Mouse (Mus musculus) mesoderm, embryonic 11.5 days (tissue): ENCODE results near the gene Urgcp.
"Not testable (repeated sequence)": the region's sequence is repeated elsewhere in the genome, so short reads cannot be mapped to it uniquely, and the experiment has no call there.

ENCODE experiments used
- DNase-seq: peaks from one replicate; pipeline ENCODE4 v3.0.0-alpha.2; 2012; ENCODE audit warnings: low read depth, low spot score

Urgcp gene

DNA sequence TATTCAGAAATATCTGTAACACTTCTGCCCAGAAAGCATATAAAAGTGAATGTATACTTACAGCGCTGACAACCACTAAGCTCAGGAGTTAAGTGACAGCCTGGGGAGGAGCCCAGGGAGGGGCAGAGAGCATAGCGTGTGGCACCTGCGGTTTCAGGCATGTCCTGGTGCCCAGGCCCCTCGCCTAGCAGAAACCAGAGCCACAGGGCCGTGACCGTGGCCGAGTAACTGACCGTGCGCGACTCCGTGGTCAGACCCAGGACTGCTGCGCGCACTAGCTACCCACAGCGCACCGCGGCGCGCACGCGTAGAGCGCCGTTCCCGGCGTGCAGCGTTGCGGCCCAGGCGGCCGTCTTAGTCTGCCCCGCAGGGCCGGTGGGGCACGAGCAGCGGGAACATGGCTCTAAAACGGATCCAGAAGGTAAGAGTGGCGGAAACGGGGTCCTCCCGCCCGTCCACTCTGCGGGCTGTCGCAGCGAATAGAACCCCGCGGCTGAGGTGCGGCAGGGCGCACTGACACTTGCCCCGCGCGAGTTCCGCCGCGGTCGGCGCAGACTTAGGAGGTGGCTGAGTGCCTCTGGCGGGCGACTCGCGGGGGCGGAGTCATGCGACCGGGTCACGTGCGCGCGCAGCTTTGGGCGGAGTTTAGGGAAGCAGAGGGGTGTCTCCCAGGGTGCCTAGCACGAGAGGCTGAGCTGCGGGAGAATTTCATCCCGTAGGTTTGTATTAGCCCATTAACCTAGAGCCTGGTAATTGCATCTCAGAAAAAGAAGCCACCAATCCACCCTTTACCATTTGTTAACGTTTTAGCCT lies at the start of gene Urgcp:
Urgcp (minus strand) TSS at position 557 of the 813 bp plus-strand sequence.
- peak; percentile 94 for DNase-seq

DNA sequence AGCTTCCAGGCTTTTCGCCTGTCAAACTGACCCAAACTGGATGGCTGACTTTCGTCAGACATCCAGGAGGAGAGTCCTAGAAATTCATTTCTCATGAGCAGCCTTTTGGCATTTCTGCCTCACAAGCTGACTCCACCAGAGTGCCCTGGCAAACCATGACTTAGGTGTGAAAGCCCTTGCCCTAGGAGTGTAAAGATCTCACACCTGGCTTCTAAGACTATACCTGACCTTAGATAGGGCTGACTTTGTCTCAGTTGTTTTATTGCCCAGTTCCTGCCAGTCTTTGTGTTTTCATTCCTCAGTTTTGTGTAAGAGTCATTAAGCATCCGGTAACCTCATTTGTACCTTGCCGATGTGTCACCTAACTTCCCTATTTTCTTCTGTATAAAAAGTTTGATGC lies 47.3 kb upstream of the Urgcp start:
- DNase-seq, result not testable (repeated sequence)

DNA sequence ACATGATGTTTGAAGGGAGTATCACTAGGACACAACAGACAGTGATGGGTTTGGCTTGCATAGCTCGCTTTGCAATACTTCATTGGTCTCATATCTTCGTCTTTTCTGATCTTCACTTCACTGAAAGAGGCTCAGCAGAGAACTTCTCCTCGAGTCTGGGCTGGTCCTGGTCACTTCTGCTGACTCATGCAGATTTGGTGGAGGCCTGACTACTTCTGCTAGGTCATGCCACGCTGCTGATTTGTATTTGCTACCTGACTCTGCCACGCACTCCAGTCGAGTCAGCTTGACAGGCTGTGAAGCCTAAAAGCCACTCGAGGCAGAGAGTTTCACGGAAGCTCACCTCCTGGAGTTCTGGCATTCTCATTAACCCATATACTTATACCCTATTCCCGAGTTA lies 45.8 kb upstream of the Urgcp start:
- DNase-seq, result no peak

DNA sequence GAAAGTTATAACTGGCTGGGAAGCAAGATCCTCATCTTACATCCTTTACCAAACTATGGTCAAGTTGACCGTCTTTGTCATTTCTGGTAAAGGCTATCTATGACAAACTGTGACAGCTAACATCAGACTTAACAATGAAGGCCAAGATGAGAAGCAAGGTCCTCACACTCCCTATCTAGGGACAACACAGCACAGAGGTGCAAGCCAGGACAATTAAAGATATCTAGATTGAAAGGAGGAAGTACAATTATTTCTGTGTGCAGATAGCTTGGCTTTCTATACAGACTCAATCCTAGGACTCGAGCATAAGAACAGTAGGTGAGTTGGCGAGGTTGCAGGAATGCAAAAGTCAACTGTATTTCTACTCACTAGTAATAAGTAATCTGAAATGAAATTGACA lies 43.5 kb upstream of the Urgcp start:
- DNase-seq, result no peak

DNA sequence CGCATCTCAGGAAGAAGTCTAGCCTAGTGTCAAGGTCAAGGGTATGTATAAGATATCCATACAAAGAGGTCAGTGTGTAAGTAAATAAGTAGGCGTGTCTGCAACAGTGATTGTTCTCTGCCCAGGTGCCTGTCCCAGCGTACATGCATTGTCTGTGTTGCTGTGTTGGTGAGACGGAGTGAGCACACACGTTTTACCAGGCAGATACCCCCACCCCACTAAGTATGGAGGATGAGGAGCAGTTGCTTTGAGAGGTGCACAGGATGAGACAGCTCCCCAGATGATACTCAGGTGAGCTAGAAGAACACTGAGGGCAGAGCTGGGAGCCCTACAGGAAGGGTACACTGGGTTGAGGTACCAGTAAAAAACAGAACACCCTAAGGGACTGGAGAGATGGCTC lies 42.0 kb upstream of the Urgcp start:
- DNase-seq, result no peak

DNA sequence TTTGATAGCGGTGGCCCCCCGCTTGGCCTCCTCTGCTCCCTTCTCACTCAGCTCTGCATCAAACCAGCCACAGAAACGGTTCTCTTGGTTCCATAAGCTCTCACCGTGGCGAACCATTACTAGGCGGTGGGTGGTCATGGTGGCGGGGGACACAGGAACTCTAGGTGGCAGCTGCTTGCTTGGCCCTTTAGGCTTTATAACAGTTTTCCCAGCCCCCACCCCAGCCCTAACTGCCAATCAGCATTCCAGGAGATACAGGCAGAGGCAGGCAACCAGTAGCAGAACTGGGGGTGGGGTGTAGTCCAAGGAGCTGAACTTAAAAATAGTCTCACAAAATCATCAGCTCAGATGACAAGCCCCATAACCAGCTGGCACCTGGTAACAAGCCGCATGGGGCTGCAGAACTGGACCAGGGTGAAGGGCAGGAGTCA lies 41.4 kb upstream of the Urgcp start, which contains the start of gene Pgam2:
Pgam2 (minus strand) TSS at position 183 of the 431 bp plus-strand sequence.
- peak; percentile 36 for DNase-seq

DNA sequence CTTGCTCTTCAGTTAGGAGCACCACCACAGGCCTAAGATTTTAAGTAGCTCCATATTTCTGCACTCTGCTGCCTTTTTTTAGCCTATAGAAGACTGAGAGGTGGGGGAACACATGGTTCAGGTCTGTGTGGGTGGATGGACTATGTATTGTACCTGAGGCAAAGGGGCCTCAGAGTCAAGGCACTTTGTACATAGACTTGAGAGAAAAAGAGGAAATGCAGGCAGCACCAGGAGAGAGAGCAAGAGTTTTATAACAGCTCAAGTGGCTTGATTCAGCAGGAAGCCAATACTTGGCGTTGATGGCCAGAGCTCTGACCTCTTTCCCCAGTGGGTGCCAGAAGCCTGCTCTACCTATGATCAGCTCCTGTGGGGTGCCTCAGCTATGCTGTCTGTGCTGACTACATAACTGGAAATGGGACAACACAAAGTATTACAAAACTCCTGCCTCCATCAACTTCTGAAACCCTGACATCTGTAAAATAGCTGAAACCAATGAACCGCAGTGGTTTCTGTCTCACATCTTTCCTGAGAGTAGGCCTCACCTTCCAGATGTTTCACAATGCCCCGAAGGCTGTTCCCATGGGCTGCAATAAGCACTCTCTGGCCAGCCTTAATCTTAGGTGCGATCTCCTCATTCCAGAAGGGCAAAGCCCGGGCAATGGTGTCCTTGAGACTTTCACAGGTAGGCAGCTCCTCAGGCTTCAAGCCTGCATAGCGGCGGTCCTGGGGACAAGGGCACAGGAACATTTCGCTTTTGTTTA lies 40.5 kb upstream of the Urgcp start:
- no peak for DNase-seq

DNA sequence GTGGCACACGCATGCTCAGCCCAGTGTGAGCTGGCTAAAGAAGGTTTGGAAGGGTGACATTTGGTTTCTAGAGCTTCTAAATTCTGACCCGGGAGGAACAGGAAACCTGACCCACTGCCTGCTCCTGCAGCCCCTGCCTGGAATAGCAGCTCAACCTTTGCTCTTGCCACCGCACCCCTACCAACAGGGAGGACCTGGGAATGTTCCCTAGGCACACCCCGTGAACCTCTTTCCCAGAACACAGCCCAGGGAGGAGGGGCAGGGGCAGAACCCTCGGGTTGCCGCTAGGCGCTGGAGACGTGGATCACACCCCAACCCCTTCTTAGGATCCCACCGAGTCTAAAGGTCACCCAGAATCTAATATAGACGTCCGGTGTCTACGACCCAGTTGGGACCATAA lies 39.8 kb upstream of the Urgcp start:
- DNase-seq, result no peak

DNA sequence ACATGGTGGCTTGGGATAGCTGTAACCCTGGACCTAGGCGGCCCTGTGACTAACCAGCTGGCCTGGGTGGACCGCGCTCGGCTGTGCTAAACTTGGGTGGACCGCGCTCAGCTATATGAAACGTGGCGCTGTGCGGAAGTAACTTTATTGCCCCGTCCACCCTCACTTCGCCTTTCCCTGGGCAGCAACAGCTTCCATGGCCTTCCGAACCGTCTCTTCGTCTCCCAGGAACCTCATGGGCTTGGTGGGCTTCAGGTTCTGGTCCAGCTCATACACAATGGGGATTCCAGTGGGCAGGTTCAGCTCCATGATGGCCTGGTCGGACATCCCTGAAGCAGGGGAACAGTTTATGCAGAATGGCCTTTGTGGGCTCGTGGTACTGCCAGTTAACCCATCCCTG lies 39.3 kb upstream of the Urgcp start:
- DNase-seq, result no peak

DNA sequence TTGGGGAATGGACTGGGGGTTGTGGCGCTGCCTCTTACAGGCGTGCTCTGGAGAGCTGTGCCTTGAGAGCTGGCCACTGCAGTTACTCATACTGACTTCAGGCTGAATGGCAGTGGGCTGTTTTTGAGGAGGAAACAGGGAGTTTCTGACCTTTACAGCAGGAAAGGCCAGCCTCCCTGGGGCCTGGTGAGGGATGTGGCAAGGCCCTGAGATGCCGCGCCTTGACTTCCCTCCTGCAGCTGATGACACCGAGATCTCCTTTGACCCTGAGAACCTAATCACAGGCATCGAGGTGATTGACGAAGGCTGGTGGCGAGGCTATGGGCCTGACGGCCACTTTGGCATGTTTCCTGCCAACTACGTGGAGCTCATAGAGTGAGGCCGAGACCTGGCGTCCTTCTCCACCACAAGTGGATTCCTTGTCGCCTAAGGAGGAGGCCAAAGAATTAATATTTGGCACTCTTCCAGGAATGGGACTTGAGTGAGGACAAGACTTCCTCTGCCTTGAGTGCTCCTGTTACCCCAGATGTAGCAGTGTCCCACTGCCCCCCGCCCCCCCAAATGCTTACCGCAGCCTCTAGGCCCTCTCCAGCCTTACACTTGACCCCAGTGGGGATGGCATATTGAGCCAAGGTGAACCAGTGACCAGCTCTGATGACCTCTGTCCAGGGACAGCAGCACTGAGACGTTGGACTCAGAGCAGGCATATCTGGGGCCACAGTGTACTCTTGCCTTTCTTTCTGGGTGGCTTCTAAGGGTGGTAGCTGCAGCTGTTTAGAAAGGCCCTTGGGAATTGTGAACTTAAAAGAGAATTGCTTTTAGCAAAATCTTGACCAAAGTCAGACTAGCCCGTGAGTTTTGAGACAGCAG lies 37.7 kb upstream of the Urgcp start:
- no peak for DNase-seq

DNA sequence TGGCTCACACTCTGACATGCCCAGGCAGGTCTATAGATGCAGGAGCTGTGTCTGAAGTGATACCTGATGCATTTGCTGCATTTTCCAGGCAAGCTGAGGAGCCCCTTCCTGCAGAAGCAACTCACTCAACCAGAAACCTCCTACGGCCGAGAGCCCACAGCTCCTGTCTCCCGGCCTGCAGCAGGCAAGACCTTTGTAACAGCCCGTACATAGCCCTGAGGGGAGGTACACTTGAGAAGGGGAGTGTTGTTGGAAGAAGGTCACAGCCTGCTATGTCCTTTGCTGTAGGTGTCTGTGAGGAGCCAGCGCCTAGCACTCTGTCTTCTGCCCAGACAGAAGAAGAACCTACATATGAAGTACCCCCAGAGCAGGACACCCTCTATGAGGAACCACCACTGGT lies 35.8 kb upstream of the Urgcp start:
- DNase-seq, result no peak

DNA sequence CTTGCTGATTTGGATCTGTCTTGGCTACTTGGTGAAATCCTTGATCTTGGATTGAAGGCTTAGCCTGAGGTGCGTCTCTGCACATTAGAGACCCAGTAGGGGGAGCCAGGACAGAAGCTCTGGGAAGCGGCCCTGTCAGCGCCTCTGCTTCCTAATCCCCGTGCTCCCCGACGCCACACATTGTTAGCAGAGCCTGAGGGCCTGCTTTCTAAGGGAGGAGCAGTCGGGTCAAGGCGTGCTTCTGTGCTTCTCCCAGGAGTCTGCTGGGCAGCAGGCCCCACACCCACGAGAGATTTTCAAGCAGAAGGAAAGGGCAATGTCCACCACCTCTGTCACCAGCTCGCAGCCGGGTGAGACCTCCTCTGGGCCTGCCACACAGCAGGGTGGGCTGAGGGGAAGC lies 35.2 kb upstream of the Urgcp start:
- no peak for DNase-seq

DNA sequence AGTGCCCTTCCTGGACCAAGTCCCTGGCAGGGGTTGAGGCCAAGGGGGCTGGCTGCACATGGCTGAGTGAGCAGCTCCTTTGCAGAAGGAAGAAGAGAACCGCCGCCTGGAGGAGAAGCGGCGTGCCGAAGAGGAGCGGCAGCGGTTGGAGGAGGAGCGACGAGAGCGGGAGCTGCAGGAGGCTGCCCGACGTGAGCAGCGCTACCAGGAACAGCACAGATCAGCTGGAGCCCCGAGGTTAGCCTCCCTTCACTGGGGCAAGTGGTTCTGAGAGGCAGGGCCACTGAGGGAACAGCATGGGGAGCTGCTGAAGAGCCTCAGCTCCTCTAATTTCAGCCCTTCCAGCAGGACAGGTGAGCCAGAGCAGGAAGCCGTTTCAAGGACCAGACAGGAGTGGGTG lies 34.8 kb upstream of the Urgcp start:
- DNase-seq, result no peak

DNA sequence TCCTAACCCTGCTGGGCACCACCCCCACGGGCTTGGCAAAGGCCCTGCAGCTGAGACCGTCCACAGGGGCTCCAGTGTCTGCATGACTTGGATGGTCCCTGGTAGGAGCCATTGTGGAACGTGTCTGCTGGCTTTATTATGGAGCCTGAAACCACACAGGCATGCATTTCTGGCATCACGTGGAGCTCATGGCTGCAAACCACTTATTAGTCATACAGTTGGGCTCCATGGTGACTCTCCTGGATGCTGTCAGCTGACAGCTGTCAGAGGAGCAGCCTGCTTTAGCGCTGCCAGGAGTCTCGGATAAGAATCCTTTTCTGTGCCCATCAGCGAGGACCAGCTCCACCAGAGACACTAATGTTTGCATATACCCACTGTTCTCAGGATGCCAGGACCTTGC lies 33.5 kb upstream of the Urgcp start:
- no peak for DNase-seq

DNA sequence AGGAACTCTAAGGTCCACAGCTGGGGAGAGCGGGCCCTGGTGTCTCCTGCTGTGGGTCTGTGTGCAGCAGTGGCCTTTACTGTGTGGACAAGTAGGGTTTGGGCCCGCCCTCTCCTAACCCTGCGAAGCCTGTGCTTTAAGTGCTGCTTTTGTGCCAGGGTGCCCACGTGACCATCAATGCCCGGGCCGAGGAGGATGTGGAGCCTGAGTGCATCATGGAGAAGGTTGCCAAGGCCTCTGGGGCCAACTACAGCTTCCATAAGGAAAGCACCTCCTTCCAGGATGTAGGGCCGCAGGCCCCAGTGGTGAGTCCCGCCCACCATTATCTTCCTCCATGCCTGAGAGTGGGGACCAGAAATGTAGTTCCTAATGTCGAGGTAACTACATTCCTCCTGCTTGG lies 33.1 kb upstream of the Urgcp start:
- DNase-seq, result no peak

DNA sequence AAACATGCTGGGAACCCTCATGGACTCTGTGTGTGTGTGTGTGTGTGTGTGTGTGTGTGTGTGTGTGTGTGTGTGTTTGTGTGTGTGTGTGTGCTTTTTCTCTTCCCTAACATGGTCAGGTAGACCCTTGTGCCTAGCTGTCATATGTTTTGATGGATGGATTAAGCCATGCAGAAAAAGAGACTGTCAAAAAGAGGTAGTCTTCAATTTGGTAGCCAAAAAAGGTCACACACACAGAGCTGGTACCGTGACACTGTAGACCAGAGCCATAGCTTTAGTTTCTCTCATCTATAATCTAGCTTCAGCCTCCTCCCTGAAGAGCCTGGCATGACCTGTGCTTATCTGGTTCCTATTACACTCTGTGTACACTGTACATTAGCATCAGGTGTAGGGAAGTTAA lies 28.3 kb upstream of the Urgcp start:
- DNase-seq, result no peak

DNA sequence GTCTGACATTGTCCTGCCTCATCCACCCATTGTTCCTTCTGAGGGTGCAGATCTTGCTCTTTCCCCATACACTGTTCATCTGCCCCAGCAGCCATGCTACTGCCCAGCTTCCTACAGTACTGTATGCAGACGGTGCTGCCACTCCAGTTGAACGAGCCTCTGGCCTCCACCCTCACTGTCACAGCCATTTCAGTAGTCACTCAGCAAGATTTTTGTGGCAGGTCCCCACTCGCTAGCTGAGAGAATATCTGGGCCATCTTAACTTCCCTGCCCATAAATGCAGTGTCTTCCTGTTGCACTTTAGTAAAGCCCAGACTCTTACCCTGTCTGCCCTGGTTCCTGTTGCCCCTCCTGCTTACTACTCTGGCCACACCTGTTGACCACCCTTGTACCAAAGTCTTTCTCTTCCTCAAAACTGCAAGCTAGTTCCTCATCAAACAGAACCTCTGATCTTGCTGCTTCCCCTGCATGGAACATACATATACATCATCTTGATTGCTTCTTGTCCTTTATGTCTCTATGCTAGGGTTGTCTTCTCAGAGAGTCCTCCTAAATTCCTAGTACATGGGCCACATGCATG lies 27.7 kb upstream of the Urgcp start:
- no peak for DNase-seq

DNA sequence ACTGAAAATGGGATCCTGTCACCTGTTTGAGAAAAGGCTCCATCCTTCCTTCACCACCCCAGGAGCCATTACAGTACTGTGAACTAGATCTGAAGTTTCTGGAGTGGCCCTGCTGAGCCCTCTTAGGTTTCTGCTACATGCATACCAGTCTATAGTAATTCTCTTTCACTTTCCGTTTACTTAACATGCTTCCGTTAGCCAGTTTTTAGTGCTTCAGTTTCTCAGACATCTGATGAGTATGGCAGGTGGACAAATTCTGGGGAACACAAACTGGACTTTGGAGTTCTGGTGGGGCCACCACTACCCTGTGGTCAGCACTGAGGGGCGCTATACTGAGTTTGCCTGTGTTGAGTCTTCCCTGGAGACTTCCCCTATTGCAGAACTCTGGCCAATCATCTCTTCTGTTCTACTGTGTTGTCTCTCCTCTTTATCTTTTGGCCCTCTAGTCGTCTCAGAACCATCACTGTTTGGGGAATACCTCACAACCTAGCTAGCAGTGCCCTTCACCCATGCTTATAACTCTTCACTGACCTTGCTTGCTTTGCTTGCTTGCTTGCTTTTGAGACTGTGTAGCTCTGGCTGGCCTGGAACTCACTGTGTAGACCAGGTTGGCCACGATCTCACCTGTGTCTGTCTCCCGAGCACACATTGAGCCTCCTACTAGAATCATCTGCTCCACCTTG lies 27.0 kb upstream of the Urgcp start:
- no peak for DNase-seq

DNA sequence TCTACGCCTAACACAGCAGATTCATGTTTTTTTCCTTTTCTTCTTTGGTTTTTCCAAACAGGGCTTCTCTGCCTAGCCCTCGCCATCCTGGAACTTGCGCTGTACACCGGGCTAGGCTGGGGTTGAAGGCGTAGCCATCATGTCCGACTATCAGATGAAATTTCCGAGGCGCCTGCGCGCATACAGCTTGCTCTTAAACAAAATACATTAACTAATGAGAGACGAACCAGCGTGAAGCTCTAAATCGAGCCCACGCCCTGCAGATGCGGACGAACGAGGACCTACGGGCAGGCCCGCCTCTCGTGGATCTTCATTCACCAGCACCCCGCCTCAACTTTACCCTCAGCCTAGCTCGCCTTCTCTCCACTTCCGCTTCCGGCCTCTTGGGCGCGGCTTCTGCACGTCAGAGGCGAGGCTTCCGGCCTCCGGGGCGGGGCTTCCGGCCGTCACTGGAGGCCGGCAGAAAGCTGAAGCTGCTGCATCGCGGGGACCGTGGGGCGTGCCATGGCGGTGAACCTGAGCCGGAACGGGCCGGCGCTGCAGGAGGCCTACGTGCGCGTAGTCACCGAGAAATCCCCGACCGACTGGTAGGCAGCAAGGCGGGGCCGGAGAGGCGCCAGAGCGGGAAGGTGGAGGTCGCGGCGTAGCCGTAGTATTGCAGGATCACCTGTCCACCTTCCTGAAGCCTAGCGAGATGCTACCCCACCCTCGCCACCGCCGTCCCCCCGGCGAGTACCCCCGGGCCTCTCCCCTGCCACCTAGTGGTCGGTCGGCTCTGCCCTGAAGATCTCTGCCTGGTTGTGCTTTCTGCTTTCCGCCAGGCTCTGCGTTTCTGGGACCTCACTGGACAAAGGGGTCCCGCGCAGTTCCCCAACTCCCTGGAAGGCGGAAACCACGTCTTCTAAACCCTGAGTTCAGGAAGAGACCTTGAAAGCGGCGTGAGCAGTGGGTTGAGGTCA lies 26.2 kb upstream of the Urgcp start, which contains the start of gene Dbnl:
Dbnl (plus strand) TSS at position 433 of the 959 bp plus-strand sequence.
- DNase-seq, result peak; percentile 95

DNA sequence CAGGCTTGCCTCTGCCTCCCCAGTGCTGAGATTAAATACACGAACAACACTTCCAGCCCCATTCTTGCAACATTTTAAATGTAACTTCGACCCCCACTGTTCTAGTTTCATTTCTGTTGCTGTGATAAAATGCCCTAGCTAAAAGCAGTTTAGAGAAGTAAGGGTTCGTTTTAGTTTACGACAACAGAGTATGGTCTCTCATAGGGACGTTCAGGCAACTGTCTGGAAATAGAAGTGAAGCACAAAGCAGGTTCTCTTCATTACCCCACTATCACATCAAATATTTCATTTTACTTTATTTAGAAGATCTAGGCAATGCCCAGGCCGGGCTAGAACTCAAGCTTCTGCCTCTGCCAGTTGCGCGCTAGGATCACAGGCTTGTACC lies 25.5 kb upstream of the Urgcp start:
- DNase-seq, result no peak
